7 mouse cellular contexts compared by ENCODE assay signal in the genomic region with DNA sequence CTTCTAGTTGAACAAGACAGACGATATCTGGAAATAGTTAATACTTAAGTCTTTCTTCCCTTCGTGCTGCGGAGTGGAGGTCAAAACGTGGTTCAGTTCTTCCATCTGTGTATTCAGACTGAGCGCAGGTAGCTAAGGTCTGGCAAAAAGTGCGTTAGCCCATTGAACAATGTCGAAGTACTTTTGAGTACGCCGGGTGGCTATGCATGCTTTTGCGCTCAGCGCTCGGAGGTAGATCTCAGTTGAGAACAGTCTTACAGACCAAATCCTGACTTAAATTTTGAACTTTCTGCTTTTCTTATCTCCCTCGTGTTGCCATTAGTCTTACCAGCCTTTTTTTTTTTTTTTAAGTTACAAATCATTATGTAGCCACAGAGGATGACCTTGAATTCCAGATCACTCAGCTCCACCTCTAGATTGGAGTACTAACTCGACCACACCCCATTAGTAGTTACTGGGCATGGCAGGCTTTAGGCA. TPM values are rescaled to one million over a fixed set of nuclear protein-coding genes. Genes with fewer than 3 reads are reported as not detected.
DNase-seq lines count a peak whose midpoint lies in the region; ATAC-seq and TF ChIP-seq lines count a peak whose summit lies in the region.

No protein-coding gene starts in this region.

- no peak for TF ChIP-seq CTCF in C2C12 (IDR thresholded peaks at IDR 0.05; ENCODE audit: control insufficient read depth, insufficient read depth, insufficient read length)

- H3K27ac ChIP-seq in ES-E14 (ENCODE audit: insufficient read depth, low read depth, low read length, poor library complexity, severe bottlenecking), result peak overlapping the region; percentile 96; the same call in 1 of the 2 replicates
- H3K27ac ChIP-seq in forebrain, embryonic 16.5 days (ENCODE audit: low read length), result no peak overlapping the region
- H3K27ac ChIP-seq in neural tube, embryonic 11.5 days (ENCODE audit: low read depth, low read length), result 0 out of 2 replicates have a peak overlapping the region, but pooled peaks have one; percentile 89

- no peak for ATAC-seq in forebrain, embryonic 16.5 days
- ATAC-seq in neural tube, embryonic 11.5 days (ENCODE audit: insufficient read depth, low FRiP score, low TSS enrichment), result no peak

- H3K9ac ChIP-seq in ES-E14 (ENCODE audit: insufficient read depth, low read depth, low read length, poor library complexity, severe bottlenecking), result peak overlapping the region; percentile 95
- H3K9ac ChIP-seq in forebrain, embryonic 16.5 days (replicated peaks; ENCODE audit: low read depth, low read length), result peak overlapping the region; percentile 87
- H3K9ac ChIP-seq in neural tube, embryonic 11.5 days (ENCODE audit: low read length), result peak overlapping the region; percentile 95

- DNase-seq in ES-E14 (ENCODE audit: low read depth, low spot score), result no peak
- peak; percentile 16 to 31 for DNase-seq in kidney, postnatal 4 days
- DNase-seq in neural tube, embryonic 11.5 days (ENCODE audit: low spot score), result peak; percentile 24
- no peak for DNase-seq in urinary bladder, postnatal 36 days (ENCODE audit: low spot score in 2 of 2)
- no peak for DNase-seq in cerebellum, adult 18-20 months

- H3K79me3 ChIP-seq in C2C12 (ENCODE audit: low read depth), result peaks cover 62% of the 10 kb centered on the region

- H3K79me2 ChIP-seq in C2C12 (ENCODE audit: control insufficient read depth, insufficient read depth), result peaks cover 78% of the 10 kb centered on the region

- under 1% methylated on average over 14 of the region's 14 CpGs for WGBS in forebrain, embryonic 16.5 days
- under 1% methylated on average over 14 of the region's 14 CpGs for WGBS in neural tube, embryonic 11.5 days

- H3K27me3 ChIP-seq in C2C12 (ENCODE audit: control insufficient read depth, insufficient read depth, insufficient read length), result no peaks in the 10 kb centered on the region
- no peaks in the 10 kb centered on the region for H3K27me3 ChIP-seq in forebrain, embryonic 16.5 days (replicated peaks; ENCODE audit: control insufficient read depth, insufficient read depth, low read length)
- H3K27me3 ChIP-seq in neural tube, embryonic 11.5 days (ENCODE audit: control insufficient read depth, insufficient read depth, low read length), result no peaks in the 10 kb centered on the region

- H3K4me2 ChIP-seq in forebrain, embryonic 16.5 days (ENCODE audit: low read length), result peak overlapping the region; percentile 99
- peak overlapping the region; percentile 90 for H3K4me2 ChIP-seq in neural tube, embryonic 11.5 days (ENCODE audit: low read depth)

- H3K36me3 ChIP-seq in C2C12 (ENCODE audit: control insufficient read depth, insufficient read depth) (peaks cover 28% of the 10 kb centered on the region), ES-E14 (ENCODE audit: control insufficient read depth, insufficient read depth, low read length, poor library complexity, severe bottlenecking) (peaks cover 1% of the 10 kb centered on the region; the same call in 1 of the 2 replicates)
- no peaks in the 10 kb centered on the region for H3K36me3 ChIP-seq in forebrain, embryonic 16.5 days (ENCODE audit: control insufficient read depth, insufficient read depth)
- no peaks in the 10 kb centered on the region for H3K36me3 ChIP-seq in neural tube, embryonic 11.5 days (ENCODE audit: control insufficient read depth, insufficient read depth, low read length)

- H3K9me3 ChIP-seq in ES-E14 (ENCODE audit: control insufficient read depth, insufficient read depth, low read depth, low read length), result no peaks in the 10 kb centered on the region
- H3K9me3 ChIP-seq in forebrain, embryonic 16.5 days (ENCODE audit: control insufficient read depth, low read length), result no peaks in the 10 kb centered on the region
- no peaks in the 10 kb centered on the region for H3K9me3 ChIP-seq in neural tube, embryonic 11.5 days (ENCODE audit: control insufficient read depth, low read length)

- in situ Hi-C loops in ES-E14 (cut with MboI; ENCODE audit: low sequenced_read_pairs in 2 of 2, unreplicated experiment in 2 of 2), result no loop called here

- H3K4me3 ChIP-seq in C2C12 (ENCODE audit: insufficient read depth, poor library complexity, severe bottlenecking) (peak overlapping the region; percentile 98), ES-E14 (ENCODE audit: insufficient read depth in 1 of 2, low read depth in 1 of 2, low read length in 2 of 2, poor library complexity in 1 of 2, severe bottlenecking in 1 of 2) (peak overlapping the region; percentile 89 to 91)
- H3K4me3 ChIP-seq in forebrain, embryonic 16.5 days (replicated peaks; ENCODE audit: low read length), result peak overlapping the region; percentile 99
- H3K4me3 ChIP-seq in neural tube, embryonic 11.5 days (ENCODE audit: low read depth, low read length), result peak overlapping the region; percentile 99

- peak overlapping the region; percentile 89 for H3ac ChIP-seq in C2C12 (ENCODE audit: control insufficient read depth, insufficient read length, low read depth)

- H3K4me1 ChIP-seq in ES-E14 (ENCODE audit: control insufficient read depth in 2 of 2, insufficient read depth in 2 of 2, low read length in 2 of 2, poor library complexity in 1 of 2), result peaks cover 2 to 9% of the 10 kb centered on the region in 2 experiments; a peak in 2 of 4 replicates
- peaks cover 23% of the 10 kb centered on the region for H3K4me1 ChIP-seq in forebrain, embryonic 16.5 days (replicated peaks; ENCODE audit: control insufficient read depth, insufficient read depth, low read length)
- H3K4me1 ChIP-seq in neural tube, embryonic 11.5 days (ENCODE audit: control insufficient read depth, insufficient read depth, low read length), result peaks cover 12% of the 10 kb centered on the region

TF ChIP-seq in C2C12, 6 proteins besides CTCF, POLR2A, EP300 and RAD21:
- no peak for TF ChIP-seq CEBPB (IDR thresholded peaks at IDR 0.05; ENCODE audit: low read depth)
- no peak for TF ChIP-seq USF1 (IDR thresholded peaks at IDR 0.05; ENCODE audit: low read depth)
- TF ChIP-seq FOSL1 (IDR thresholded peaks at IDR 0.05; ENCODE audit: insufficient read depth, low read length, poor library complexity, severe bottlenecking), result no peak
- TF ChIP-seq MAX (IDR thresholded peaks at IDR 0.05), result no peak
- TF ChIP-seq MYOG (IDR thresholded peaks at IDR 0.05; ENCODE audit: control insufficient read depth, extremely low read depth, insufficient read length), result no peak
- no peak for TF ChIP-seq MYOD1 (IDR thresholded peaks at IDR 0.05; ENCODE audit: control insufficient read depth, insufficient read length, low read depth)
TF ChIP-seq in C2C12: peak in this region for 0.

TF ChIP-seq in ES-E14, 5 proteins besides CTCF, POLR2A, EP300 and RAD21:
- TF ChIP-seq MAFK (IDR thresholded peaks at IDR 0.05; ENCODE audit: insufficient read depth, low read depth, low read length) (no peak), ZC3H11A (IDR thresholded peaks at IDR 0.05; ENCODE audit: borderline replicate concordance, low read depth, low read length) (no peak), HCFC1 (IDR thresholded peaks at IDR 0.05; ENCODE audit: borderline replicate concordance, insufficient read depth, low read length) (no peak), CHD2 (IDR thresholded peaks at IDR 0.05; ENCODE audit: low read depth, low read length) (peak; percentile 57; the same call in 1 of the 2 replicates), ZNF384 (IDR thresholded peaks at IDR 0.05; ENCODE audit: low read depth, low read length) (peak; percentile 95)

RNA-seq across cellular contexts. Expression of gene Hnrnpf, which starts 8.3 kb away (rescaled TPM):
- polyA plus RNA-seq in C2C12 (2012; fragmentation: generic; extraction: Trizol), result 374 TPM
- 450 and 669 TPM in 2 replicates for total RNA-seq in ES-E14 (2012; rRNA removed)
- polyA plus RNA-seq in forebrain, embryonic 16.5 days (2015; fragmentation: Nextera tagmentation; extraction: Ambion mirVana), result 366 and 411 TPM in 2 replicates
- polyA plus RNA-seq in neural tube, embryonic 11.5 days (2014; fragmentation: Nextera tagmentation; extraction: Ambion mirVana), result 688 and 701 TPM in 2 replicates

RNA-seq across cellular contexts. Expression of gene Fxyd4, which starts 29.0 kb away (rescaled TPM):
- polyA plus RNA-seq in C2C12 (2012; fragmentation: generic; extraction: Trizol), result 0.75 TPM
- 0.98 and 1.2 TPM in 2 replicates for total RNA-seq in ES-E14 (2012; rRNA removed)
- 1.5 and 3.5 TPM in 2 replicates for polyA plus RNA-seq in forebrain, embryonic 16.5 days (2015; fragmentation: Nextera tagmentation; extraction: Ambion mirVana)
- 1.3 and 1.9 TPM in 2 replicates for polyA plus RNA-seq in neural tube, embryonic 11.5 days (2014; fragmentation: Nextera tagmentation; extraction: Ambion mirVana)

RNA-seq across cellular contexts. Expression of gene Zfp239, which starts 46.6 kb away (rescaled TPM):
- 4.4 TPM for polyA plus RNA-seq in C2C12 (2012; fragmentation: generic; extraction: Trizol)
- total RNA-seq in ES-E14 (2012; rRNA removed), result 9.1 and 10.2 TPM in 2 replicates
- polyA plus RNA-seq in forebrain, embryonic 16.5 days (2015; fragmentation: Nextera tagmentation; extraction: Ambion mirVana), result 18.0 and 18.5 TPM in 2 replicates
- 9.6 and 10.8 TPM in 2 replicates for polyA plus RNA-seq in neural tube, embryonic 11.5 days (2014; fragmentation: Nextera tagmentation; extraction: Ambion mirVana)

Comparison
In these comparisons a context has a peak if more than half of its experiments do, and no peak if none do; other contexts are left out.
1. DNase-seq: peak in kidney, postnatal 4 days (2 of 2) and neural tube, embryonic 11.5 days (single experiment); none in ES-E14 (single experiment), urinary bladder, postnatal 36 days (0 of 2) and cerebellum, adult 18-20 months (0 of 2).
2. Peak in every context shown above with its lines, with median percentiles within 50 percentile points of each other: H3K4me3 ChIP-seq and H3K9ac ChIP-seq.